Comparison of ENCODE assay signal across 25 mouse cellular contexts in genomic region chr10:56545989-56546388, GRCm38 (mm10).
"Had no signal": no experiment of that assay in that cellular context is flagged by ENCODE, and none has a peak within 500 bp of the region (broad histone marks: within the 10 kb centered on the region; RNA-seq: fewer than 3 reads in every experiment).

No protein-coding gene starts in this region.

- H3K27ac ChIP-seq: limb, embryonic 13.5 days; liver, embryonic 12.5 days; liver, embryonic 15.5 days; lung, embryonic 15.5 days; midbrain, embryonic 10.5 days; midbrain, embryonic 13.5 days; neural tube, embryonic 13.5 days; stomach, embryonic 15.5 days had no signal

- H3K9me3 ChIP-seq: limb, embryonic 10.5 days; liver, embryonic 12.5 days; liver, embryonic 15.5 days; lung, embryonic 15.5 days; midbrain, embryonic 10.5 days; midbrain, embryonic 13.5 days; neural tube, embryonic 13.5 days; stomach, embryonic 15.5 days had no signal

- H3K9ac ChIP-seq: limb, embryonic 13.5 days; liver, embryonic 12.5 days; liver, embryonic 15.5 days; lung, embryonic 15.5 days; midbrain, embryonic 13.5 days; neural tube, embryonic 13.5 days; stomach, embryonic 15.5 days had no signal

- H3K27me3 ChIP-seq: limb, embryonic 13.5 days; liver, embryonic 12.5 days; liver, embryonic 15.5 days; lung, embryonic 15.5 days; megakaryocyte, embryonic 14.5 days; midbrain, embryonic 13.5 days; neural tube, embryonic 13.5 days; stomach, embryonic 15.5 days had no signal

- ATAC-seq: liver, embryonic 12.5 days; midbrain, embryonic 16.5 days had no signal

- H3K4me1 ChIP-seq: liver, embryonic 12.5 days; liver, embryonic 15.5 days; lung, embryonic 15.5 days; megakaryocyte, embryonic 14.5 days; midbrain, embryonic 10.5 days; midbrain, embryonic 13.5 days; neural tube, embryonic 13.5 days; stomach, embryonic 15.5 days had no signal

- H3K36me3 ChIP-seq: limb, embryonic 10.5 days; limb, embryonic 13.5 days; liver, embryonic 12.5 days; liver, embryonic 15.5 days; lung, embryonic 15.5 days; midbrain, embryonic 10.5 days; midbrain, embryonic 13.5 days; neural tube, embryonic 13.5 days; stomach, embryonic 15.5 days had no signal

- DNase-seq: kidney, adult 11 months; kidney, adult 8-10 months; kidney, postnatal 14 days; kidney, postnatal 4 days; liver; lung, adult 18-20 months; lung, postnatal 10 days; lung, postnatal 36 days; retina, postnatal 1 day; right cerebral cortex, postnatal 25 days; spleen, adult 18-20 months; thymus, postnatal 14 days; thymus, postnatal 4 days had no signal

- H3K4me2 ChIP-seq: limb, embryonic 13.5 days; liver, embryonic 12.5 days; liver, embryonic 15.5 days; lung, embryonic 15.5 days; midbrain, embryonic 13.5 days; neural tube, embryonic 13.5 days; stomach, embryonic 15.5 days had no signal

- H3K4me3 ChIP-seq: limb, embryonic 10.5 days; limb, embryonic 13.5 days; liver, embryonic 12.5 days; liver, embryonic 15.5 days; lung, embryonic 15.5 days; megakaryocyte, embryonic 14.5 days; midbrain, embryonic 10.5 days; midbrain, embryonic 13.5 days; myocyte; neural tube, embryonic 13.5 days; stomach, embryonic 15.5 days had no signal
